ENCODE assay signal across 10 mouse cellular contexts in genomic region chr5:98410060-98410459, GRCm38 (mm10).
A peak's percentile ranks its signal among the peaks of the same experiment; 100 is the strongest.
DNase-seq lines count a peak whose midpoint lies in the region; ATAC-seq and TF ChIP-seq lines count a peak whose summit lies in the region.
"Had no signal": no experiment of that assay in that cellular context is flagged by ENCODE, and none has a peak within 500 bp of the region (broad histone marks: within the 10 kb centered on the region; RNA-seq: fewer than 3 reads in every experiment).

No protein-coding gene starts in this region.

- intact Hi-C loops in heart, postnatal 25 days (cut with DNase I): no loop called here
- intact Hi-C loops in left cerebral cortex, postnatal 14 days (cut with DNase I): no loop called here

- H3K4me3 ChIP-seq in heart, postnatal 0 days (ENCODE audit: low read depth, low read length): no peak overlapping the region
- H3K4me3 ChIP-seq: erythroblast, embryonic 14.5 days; hindbrain, embryonic 15.5 days had no signal

- WGBS in heart, postnatal 0 days: 64% methylated on average over 2 of the region's 2 CpGs

- no peak overlapping the region for H3K27ac ChIP-seq in heart, postnatal 0 days (ENCODE audit: low read depth)
- H3K27ac ChIP-seq: hindbrain, embryonic 15.5 days had no signal

- TF ChIP-seq EP300 in heart, postnatal 0 days (IDR thresholded peaks at IDR 0.05; ENCODE audit: low read depth): no peak

- H3K4me1 ChIP-seq in heart, postnatal 0 days (ENCODE audit: control insufficient read depth, insufficient read depth): no peaks in the 10 kb centered on the region
- H3K4me1 ChIP-seq: hindbrain, embryonic 15.5 days had no signal

- no peaks in the 10 kb centered on the region for H3K27me3 ChIP-seq in heart, postnatal 0 days (ENCODE audit: control insufficient read depth, insufficient read depth, low read length)
- H3K27me3 ChIP-seq: hindbrain, embryonic 15.5 days had no signal

- peak; percentile 30; the same call in 1 of the 2 replicates for TF ChIP-seq CTCF in heart, postnatal 0 days (IDR thresholded peaks at IDR 0.05; ENCODE audit: low read depth)

- ATAC-seq in heart, postnatal 0 days (ENCODE audit: insufficient read depth, low read depth): no peak

- DNase-seq in heart, postnatal 0 days (ENCODE audit: low spot score): no peak
- DNase-seq in heart, postnatal 25 days (ENCODE audit: low spot score): no peak
- DNase-seq in ovary, postnatal 36 days (ENCODE audit: low spot score): peak; percentile 18
- no peak for DNase-seq in ovary, adult 18-20 months (ENCODE audit: low spot score)
- DNase-seq in adrenal gland, postnatal 36 days: peak; percentile 35 to 48
- peak; percentile 35 for DNase-seq in retina, postnatal 1 day
- no peak for DNase-seq in left cerebral cortex, postnatal 14 days (ENCODE audit: low spot score in 2 of 2)
- no peak for DNase-seq in layer of hippocampus, adult 11-12 months (ENCODE audit: low spot score)

- no peaks in the 10 kb centered on the region for H3K9me3 ChIP-seq in heart, postnatal 0 days (replicated peaks; ENCODE audit: control insufficient read depth, low read length)
- H3K9me3 ChIP-seq: hindbrain, embryonic 15.5 days had no signal

- H3K36me3 ChIP-seq in heart, postnatal 0 days (replicated peaks; ENCODE audit: control insufficient read depth, insufficient read depth, low read length): no peaks in the 10 kb centered on the region
- H3K36me3 ChIP-seq: hindbrain, embryonic 15.5 days had no signal

- H3K9ac ChIP-seq in heart, postnatal 0 days (replicated peaks; ENCODE audit: low read depth, low read length): no peak overlapping the region
- H3K9ac ChIP-seq: hindbrain, embryonic 15.5 days had no signal

- H3K4me2 ChIP-seq in heart, postnatal 0 days (ENCODE audit: low read depth, low read length): no peak overlapping the region
- H3K4me2 ChIP-seq: hindbrain, embryonic 15.5 days had no signal

Comparison
In these comparisons a context has a peak if more than half of its experiments do, and no peak if none do; other contexts are left out.
1. DNase-seq: peak in ovary, postnatal 36 days (single experiment), adrenal gland, postnatal 36 days (2 of 2) and retina, postnatal 1 day (single experiment); none in heart, postnatal 0 days (single experiment), heart, postnatal 25 days (single experiment), ovary, adult 18-20 months (single experiment), left cerebral cortex, postnatal 14 days (0 of 2) and layer of hippocampus, adult 11-12 months (single experiment).